Mouse (Mus musculus): Measurements from ENCODE around the gene Acbd5. TPM values are rescaled to one million over a fixed set of nuclear protein-coding genes. Genes with fewer than 3 reads are reported as not detected.
A peak's percentile ranks its signal among the peaks of the same experiment; 100 is the strongest.
"Not testable (repeated sequence)": the region's sequence is repeated elsewhere in the genome, so short reads cannot be mapped to it uniquely, and the experiment has no call there.

The Acbd5 gene
- polyA plus RNA-seq, 1 experiment: 35.5 TPM

DNA sequence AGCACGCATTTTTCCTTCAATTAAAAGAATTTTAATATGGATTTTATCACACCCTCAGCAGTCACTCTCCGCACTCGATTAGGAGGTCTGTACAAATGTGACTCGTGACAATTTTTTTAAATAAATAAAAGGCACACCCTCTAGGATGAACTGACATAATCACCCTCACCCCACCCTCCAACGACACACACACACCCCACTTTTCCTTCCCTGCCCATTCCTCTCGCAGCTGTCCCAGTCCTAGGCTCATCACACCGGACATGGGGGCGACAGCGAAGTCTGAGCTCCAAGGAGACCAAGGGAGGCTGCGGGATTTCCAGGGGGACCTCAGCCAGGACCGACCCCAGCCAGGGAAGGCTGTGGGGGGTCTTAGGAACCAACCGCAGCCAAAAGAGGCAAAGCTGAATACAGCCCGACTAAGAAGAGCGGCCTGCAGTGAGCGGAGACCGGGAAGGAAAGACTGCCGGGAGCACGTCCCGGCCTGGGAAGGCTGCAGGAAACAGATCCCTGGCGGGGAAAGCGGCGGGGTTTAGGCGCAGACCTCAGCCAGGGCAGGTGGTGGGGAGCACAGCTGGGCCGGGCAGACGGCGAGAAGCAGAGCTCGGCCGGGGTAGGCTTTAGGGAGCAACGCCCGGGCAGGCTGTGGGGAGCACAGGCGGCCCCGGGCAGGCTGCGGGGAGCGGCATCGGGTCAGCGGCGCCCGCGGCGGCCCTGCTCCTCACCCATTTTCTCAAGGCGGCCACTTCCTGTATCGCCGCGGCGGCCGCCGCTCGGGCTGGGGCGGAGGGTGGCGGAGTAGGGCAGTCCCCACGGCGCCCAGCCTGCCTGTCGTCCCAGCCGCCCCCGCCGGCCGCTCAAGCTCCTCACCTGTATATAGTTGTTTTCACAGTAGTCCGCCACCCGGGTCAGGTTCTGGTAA is 28.6 kb upstream of the Acbd5 start:
- Histone ChIP-seq H3K9ac (ENCODE audit: low read depth, poor library complexity, severe bottlenecking) (peak overlapping the region; percentile 88), H3K4me1 (ENCODE audit: control insufficient read depth, insufficient read depth, low read length) (no peaks in the 10 kb centered on the region), H3K36me3 (ENCODE audit: control insufficient read depth, insufficient read depth, low read length, poor library complexity, severe bottlenecking) (no peaks in the 10 kb centered on the region), H3K9me3 (replicated peaks; ENCODE audit: control insufficient read depth, insufficient read depth, low read length, poor library complexity, severe bottlenecking) (no peaks in the 10 kb centered on the region), H3K4me3 (ENCODE audit: low read depth, low read length) (peak overlapping the region; percentile 93), H3K27me3 (ENCODE audit: control insufficient read depth, insufficient read depth, low read length, poor library complexity, severe bottlenecking) (no peaks in the 10 kb centered on the region), H3K27ac (ENCODE audit: insufficient read depth, low read length) (peak overlapping the region; percentile 69)
- TF ChIP-seq CTCF (IDR thresholded peaks at IDR 0.05; ENCODE audit: low read depth, low read length) (no peak), EP300 (IDR thresholded peaks at IDR 0.05; ENCODE audit: insufficient read depth, low read depth, low read length) (no peak), POLR2A (IDR thresholded peaks at IDR 0.05; ENCODE audit: insufficient read depth, low read length) (no peak)

GRCm38 (mm10) chr2:23040001-23040646 is 27.8 kb upstream of the Acbd5 start, which contains the start of gene Abi1:
Gene Abi1, minus strand, starts transcription at chr2:23040241.
- peak within 1 kb of the TSS; percentile 69 for H3K27ac ChIP-seq (ENCODE audit: insufficient read depth, low read length)
- no peaks in the 10 kb centered on the region for H3K4me1 ChIP-seq (ENCODE audit: control insufficient read depth, insufficient read depth, low read length)
- H3K9ac ChIP-seq (ENCODE audit: low read depth, poor library complexity, severe bottlenecking): peak within 1 kb of the TSS; percentile 88
- H3K36me3 ChIP-seq (ENCODE audit: control insufficient read depth, insufficient read depth, low read length, poor library complexity, severe bottlenecking): no peaks in the 10 kb centered on the region
- H3K9me3 ChIP-seq (replicated peaks; ENCODE audit: control insufficient read depth, insufficient read depth, low read length, poor library complexity, severe bottlenecking): no peaks in the 10 kb centered on the region
- peak within 1 kb of the TSS; percentile 93 for H3K4me3 ChIP-seq (ENCODE audit: low read depth, low read length)
- no peaks in the 10 kb centered on the region for H3K27me3 ChIP-seq (ENCODE audit: control insufficient read depth, insufficient read depth, low read length, poor library complexity, severe bottlenecking)
- TF ChIP-seq POLR2A (IDR thresholded peaks at IDR 0.05; ENCODE audit: insufficient read depth, low read length) (peak; percentile 97), CTCF (IDR thresholded peaks at IDR 0.05; ENCODE audit: low read depth, low read length) (no peak)

DNA sequence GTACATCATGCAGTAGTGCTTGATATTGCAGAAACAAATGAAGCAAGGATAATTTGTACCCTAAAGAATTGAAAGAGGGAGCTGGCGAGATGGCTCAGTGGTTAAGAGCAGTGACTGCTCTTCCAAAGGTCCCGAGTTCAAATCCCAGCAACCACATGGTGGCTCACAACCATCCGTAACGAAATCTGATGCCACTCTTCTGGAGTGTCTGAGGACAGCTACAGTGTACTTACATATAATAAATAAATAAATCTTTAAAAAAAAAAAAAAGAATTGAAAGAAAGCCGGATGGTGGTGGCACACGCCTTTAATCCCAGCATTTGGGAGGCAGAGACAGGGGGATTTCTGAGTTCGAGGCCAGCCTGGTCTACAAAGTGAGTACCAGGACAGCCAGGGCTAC is 27.3 kb upstream of the Acbd5 start:
- H3K4me1 ChIP-seq (ENCODE audit: control insufficient read depth, insufficient read depth, low read length); H3K27me3 ChIP-seq (ENCODE audit: control insufficient read depth, insufficient read depth, low read length, poor library complexity, severe bottlenecking); H3K9ac ChIP-seq (ENCODE audit: low read depth, poor library complexity, severe bottlenecking); H3K4me3 ChIP-seq (ENCODE audit: low read depth, low read length); H3K27ac ChIP-seq (ENCODE audit: insufficient read depth, low read length); H3K36me3 ChIP-seq (ENCODE audit: control insufficient read depth, insufficient read depth, low read length, poor library complexity, severe bottlenecking); H3K9me3 ChIP-seq (replicated peaks; ENCODE audit: control insufficient read depth, insufficient read depth, low read length, poor library complexity, severe bottlenecking): not testable (repeated sequence)

GRCm38 (mm10) chr2:23041457-23041856 is 26.5 kb upstream of the Acbd5 start:
- Histone ChIP-seq H3K27ac (ENCODE audit: insufficient read depth, low read length) (no peak overlapping the region), H3K4me1 (ENCODE audit: control insufficient read depth, insufficient read depth, low read length) (no peaks in the 10 kb centered on the region), H3K9me3 (replicated peaks; ENCODE audit: control insufficient read depth, insufficient read depth, low read length, poor library complexity, severe bottlenecking) (no peaks in the 10 kb centered on the region), H3K9ac (ENCODE audit: low read depth, poor library complexity, severe bottlenecking) (no peak overlapping the region), H3K36me3 (ENCODE audit: control insufficient read depth, insufficient read depth, low read length, poor library complexity, severe bottlenecking) (no peaks in the 10 kb centered on the region), H3K27me3 (ENCODE audit: control insufficient read depth, insufficient read depth, low read length, poor library complexity, severe bottlenecking) (no peaks in the 10 kb centered on the region), H3K4me3 (ENCODE audit: low read depth, low read length) (no peak overlapping the region)
- TF ChIP-seq POLR2A (IDR thresholded peaks at IDR 0.05; ENCODE audit: insufficient read depth, low read length) (no peak), CTCF (IDR thresholded peaks at IDR 0.05; ENCODE audit: low read depth, low read length) (no peak), EP300 (IDR thresholded peaks at IDR 0.05; ENCODE audit: insufficient read depth, low read depth, low read length) (no peak)

DNA sequence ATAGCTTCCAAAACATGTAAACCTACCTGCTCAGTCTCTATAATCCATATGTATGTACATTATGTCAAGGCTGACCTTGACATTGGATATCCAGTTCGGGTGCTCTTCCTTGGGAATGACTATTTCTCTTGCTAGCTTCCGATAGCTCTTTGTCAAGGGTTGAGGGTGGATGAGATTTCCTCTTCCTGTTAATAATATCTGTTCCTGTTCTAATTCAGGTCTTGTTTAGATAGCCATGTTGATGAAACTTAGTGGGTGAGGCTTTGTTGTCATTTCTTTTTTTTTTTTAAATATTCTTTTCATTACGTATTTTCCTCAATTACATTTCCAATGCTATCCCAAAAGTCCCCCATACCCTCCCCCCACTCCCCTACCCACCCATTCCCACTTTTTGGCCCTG is 25.8 kb upstream of the Acbd5 start:
- no peak overlapping the region for H3K4me3 ChIP-seq (ENCODE audit: low read depth, low read length)
- no peak overlapping the region for H3K9ac ChIP-seq (ENCODE audit: low read depth, poor library complexity, severe bottlenecking)
- no peak overlapping the region for H3K27ac ChIP-seq (ENCODE audit: insufficient read depth, low read length)
- TF ChIP-seq CTCF (IDR thresholded peaks at IDR 0.05; ENCODE audit: low read depth, low read length): no peak
- no peak for TF ChIP-seq POLR2A (IDR thresholded peaks at IDR 0.05; ENCODE audit: insufficient read depth, low read length)
- TF ChIP-seq EP300 (IDR thresholded peaks at IDR 0.05; ENCODE audit: insufficient read depth, low read depth, low read length): no peak
- H3K27me3 ChIP-seq (ENCODE audit: control insufficient read depth, insufficient read depth, low read length, poor library complexity, severe bottlenecking): no peaks in the 10 kb centered on the region
- no peaks in the 10 kb centered on the region for H3K4me1 ChIP-seq (ENCODE audit: control insufficient read depth, insufficient read depth, low read length)
- no peaks in the 10 kb centered on the region for H3K36me3 ChIP-seq (ENCODE audit: control insufficient read depth, insufficient read depth, low read length, poor library complexity, severe bottlenecking)
- no peaks in the 10 kb centered on the region for H3K9me3 ChIP-seq (replicated peaks; ENCODE audit: control insufficient read depth, insufficient read depth, low read length, poor library complexity, severe bottlenecking)

DNA sequence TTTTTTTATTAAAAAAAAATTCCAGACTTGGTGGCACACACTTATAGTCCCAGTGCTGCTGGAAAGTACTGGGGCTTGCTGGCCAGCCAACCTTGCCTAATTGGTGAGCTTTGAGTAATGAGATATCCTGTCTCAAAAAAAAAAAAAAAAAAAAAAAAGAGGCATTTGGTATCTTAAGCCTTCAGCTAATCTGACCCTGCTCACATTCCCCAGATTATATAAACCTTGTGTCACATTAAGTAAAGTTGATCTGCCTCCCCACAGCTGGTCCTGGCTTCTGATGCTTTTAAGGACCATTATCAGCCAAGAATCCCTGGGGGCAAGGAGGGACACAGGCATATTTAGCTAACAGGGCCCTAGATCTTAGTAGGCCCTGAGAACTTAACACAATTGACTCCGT is 22.3 kb upstream of the Acbd5 start:
- Histone ChIP-seq H3K27me3 (ENCODE audit: control insufficient read depth, insufficient read depth, low read length, poor library complexity, severe bottlenecking) (no peaks in the 10 kb centered on the region), H3K9me3 (replicated peaks; ENCODE audit: control insufficient read depth, insufficient read depth, low read length, poor library complexity, severe bottlenecking) (no peaks in the 10 kb centered on the region), H3K9ac (ENCODE audit: low read depth, poor library complexity, severe bottlenecking) (no peak overlapping the region), H3K4me3 (ENCODE audit: low read depth, low read length) (no peak overlapping the region), H3K36me3 (ENCODE audit: control insufficient read depth, insufficient read depth, low read length, poor library complexity, severe bottlenecking) (no peaks in the 10 kb centered on the region), H3K4me1 (ENCODE audit: control insufficient read depth, insufficient read depth, low read length) (no peaks in the 10 kb centered on the region), H3K27ac (ENCODE audit: insufficient read depth, low read length) (no peak overlapping the region)
- TF ChIP-seq EP300 (IDR thresholded peaks at IDR 0.05; ENCODE audit: insufficient read depth, low read depth, low read length): no peak
- no peak for TF ChIP-seq POLR2A (IDR thresholded peaks at IDR 0.05; ENCODE audit: insufficient read depth, low read length)
- no peak for TF ChIP-seq CTCF (IDR thresholded peaks at IDR 0.05; ENCODE audit: low read depth, low read length)

All from ES-Bruce4 (cell line).